Mouse (Mus musculus) CD4-positive, CD25-positive, alpha-beta regulatory T cell, adult 2 months (primary cell): Measurements from ENCODE around the gene Tgfbrap1.
A peak's percentile ranks its signal among the peaks of the same experiment; 100 is the strongest.
"Not testable (repeated sequence)": the region's sequence is repeated elsewhere in the genome, so short reads cannot be mapped to it uniquely, and the experiment has no call there.

Experiments used
- DNase-seq: peaks from one replicate; pipeline ENCODE4 v3.0.0-alpha.2; 2012; ENCODE audit warnings: low read depth, low spot score

Gene Tgfbrap1

GRCm38 (mm10) chr1:43098031-43098984, at the start of gene Tgfbrap1, which contains the start of gene AI597479:
Gene Tgfbrap1 (minus strand): TSS chr1:43098637.
Gene AI597479 (plus strand): TSS chr1:43098710.
- peak; percentile 95 for DNase-seq

GRCm38 (mm10) chr1:43147474-43147873, 49.0 kb upstream of the Tgfbrap1 start:
- no peak for DNase-seq

- DNase-seq: peak; percentile 9
Measured at GRCm38 (mm10) chr1:43145388-43145787, 47.0 kb upstream of the Tgfbrap1 start.

- peak; percentile 32 for DNase-seq
Measured at GRCm38 (mm10) chr1:43144338-43144906, 46.0 kb upstream of the Tgfbrap1 start.

- DNase-seq: no peak
Measured at GRCm38 (mm10) chr1:43143791-43144190, 45.4 kb upstream of the Tgfbrap1 start.

GRCm38 (mm10) chr1:43143284-43143683, 44.8 kb upstream of the Tgfbrap1 start:
- peak; percentile 57 for DNase-seq

- no peak for DNase-seq
Measured at GRCm38 (mm10) chr1:43142849-43143248, 44.4 kb upstream of the Tgfbrap1 start.

- no peak for DNase-seq
Measured at GRCm38 (mm10) chr1:43141555-43141961, 43.1 kb upstream of the Tgfbrap1 start.

GRCm38 (mm10) chr1:43139587-43140266, 41.3 kb upstream of the Tgfbrap1 start:
- peak; percentile 92 for DNase-seq

GRCm38 (mm10) chr1:43138268-43138812, 39.9 kb upstream of the Tgfbrap1 start:
- peak; percentile 20 for DNase-seq

- DNase-seq: no peak
Measured at GRCm38 (mm10) chr1:43137334-43137733, 38.9 kb upstream of the Tgfbrap1 start.

GRCm38 (mm10) chr1:43136488-43137029, 38.1 kb upstream of the Tgfbrap1 start:
- not testable (repeated sequence) for DNase-seq

GRCm38 (mm10) chr1:43131591-43131990, 33.2 kb upstream of the Tgfbrap1 start:
- no peak for DNase-seq

- DNase-seq: no peak
Measured at GRCm38 (mm10) chr1:43130219-43130981, 32.0 kb upstream of the Tgfbrap1 start.

- no peak for DNase-seq
Measured at GRCm38 (mm10) chr1:43127820-43128610, 29.6 kb upstream of the Tgfbrap1 start.

- no peak for DNase-seq
Measured at GRCm38 (mm10) chr1:43127196-43127595, 28.8 kb upstream of the Tgfbrap1 start.

- DNase-seq: no peak
Measured at GRCm38 (mm10) chr1:43124726-43125125, 26.3 kb upstream of the Tgfbrap1 start.

- no peak for DNase-seq
Measured at GRCm38 (mm10) chr1:43122616-43123015, 24.2 kb upstream of the Tgfbrap1 start.

- DNase-seq: no peak
Measured at GRCm38 (mm10) chr1:43120950-43121349, 22.5 kb upstream of the Tgfbrap1 start.

- no peak for DNase-seq
Measured at GRCm38 (mm10) chr1:43117435-43117834, 19.0 kb upstream of the Tgfbrap1 start.
